Mouse (Mus musculus) liver (tissue): ENCODE measurements at regions not wholly inside any gene's neighbourhood (a gene's known extent, or its start where the extent isn't known, plus 50 kb on each side); places are given as distances from the start of the nearest gene placed in this dataset.
A peak's percentile ranks its signal among the peaks of the same experiment; 100 is the strongest.

ENCODE experiments used
- DNase-seq: peaks from one replicate; pipeline ENCODE4 v3.0.0-alpha.2; 2020; ENCODE audit warnings: mixed read lengths

DNA sequence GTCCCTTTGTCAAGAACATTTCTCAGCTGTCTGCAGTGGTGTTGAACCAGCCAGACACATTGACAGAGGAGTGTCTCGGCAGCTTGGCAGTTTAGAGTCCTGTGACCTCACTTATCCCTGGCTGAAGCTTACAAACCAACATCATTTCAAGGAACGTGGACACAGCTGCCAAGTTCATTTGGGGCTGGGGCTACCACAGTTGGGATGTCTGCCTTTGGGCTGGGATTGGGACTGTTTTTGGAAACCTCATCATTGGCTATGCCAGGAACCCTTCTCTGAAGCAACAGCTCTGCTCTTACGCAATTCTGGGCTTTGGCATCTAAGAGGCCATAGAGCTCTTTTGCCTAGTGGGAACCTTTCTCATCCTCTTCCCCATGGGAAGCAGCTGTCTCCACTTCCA is 200.4 kb downstream of the Gm15262 start:
- DNase-seq = no peak

DNA sequence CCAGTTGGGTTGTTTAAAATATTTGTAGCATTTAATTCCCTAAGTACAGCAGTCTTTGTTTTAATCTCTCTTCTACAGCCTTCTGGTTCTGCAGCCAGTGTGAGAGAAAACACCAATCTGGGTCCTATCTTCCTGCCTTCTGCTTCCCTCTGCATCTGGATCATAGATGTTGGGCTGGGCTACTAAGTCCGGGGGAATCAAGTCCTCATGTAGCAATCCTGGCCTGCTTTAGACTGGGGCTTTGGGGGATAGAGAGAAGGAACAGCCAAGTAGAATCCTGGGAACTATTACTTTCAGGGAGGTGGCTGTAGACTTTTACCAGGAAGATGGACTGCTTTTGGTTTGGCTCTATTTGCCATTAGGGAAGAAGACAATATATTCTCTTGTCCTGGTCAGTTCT is 205.5 kb upstream of the Rai2 start:
- DNase-seq = no peak

DNA sequence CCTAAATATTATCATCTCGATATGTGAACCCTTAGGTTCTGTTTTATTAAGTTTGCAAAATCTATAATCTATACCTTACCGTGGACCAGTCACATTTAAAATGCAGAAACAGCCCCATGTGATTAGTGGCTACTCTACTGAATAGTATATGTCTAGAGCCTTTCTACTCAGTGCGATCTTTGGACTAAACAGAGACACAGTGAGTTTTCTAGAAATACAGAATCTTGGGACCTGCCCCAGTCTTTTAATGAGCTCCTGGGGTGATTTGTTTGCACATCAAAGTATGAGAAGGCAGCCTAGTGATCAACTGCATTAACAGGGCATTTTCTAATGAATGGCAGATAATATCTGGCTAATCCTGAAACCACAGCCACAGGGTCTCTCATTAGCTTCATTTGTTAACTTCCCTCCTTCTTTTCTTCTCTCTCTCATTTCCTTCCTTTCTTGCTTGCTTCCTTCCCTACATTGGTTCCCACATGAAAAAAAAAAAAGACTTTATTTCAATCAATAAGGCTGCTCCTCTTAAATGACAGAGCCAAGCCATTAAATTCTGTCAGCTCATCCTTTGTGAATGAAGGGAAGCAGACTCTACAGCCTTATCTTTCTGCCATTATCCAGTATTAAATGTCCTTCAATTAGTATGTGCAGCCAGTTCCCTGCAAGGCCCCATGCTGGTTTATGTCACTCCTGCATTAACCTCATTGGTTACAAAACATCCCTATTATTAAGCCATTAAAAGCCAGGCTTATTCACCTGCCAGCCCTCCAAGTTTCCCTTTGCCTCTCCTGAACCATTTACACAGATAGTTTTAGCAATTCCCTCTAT is 193.2 kb upstream of the Rai2 start:
- DNase-seq = no peak

DNA sequence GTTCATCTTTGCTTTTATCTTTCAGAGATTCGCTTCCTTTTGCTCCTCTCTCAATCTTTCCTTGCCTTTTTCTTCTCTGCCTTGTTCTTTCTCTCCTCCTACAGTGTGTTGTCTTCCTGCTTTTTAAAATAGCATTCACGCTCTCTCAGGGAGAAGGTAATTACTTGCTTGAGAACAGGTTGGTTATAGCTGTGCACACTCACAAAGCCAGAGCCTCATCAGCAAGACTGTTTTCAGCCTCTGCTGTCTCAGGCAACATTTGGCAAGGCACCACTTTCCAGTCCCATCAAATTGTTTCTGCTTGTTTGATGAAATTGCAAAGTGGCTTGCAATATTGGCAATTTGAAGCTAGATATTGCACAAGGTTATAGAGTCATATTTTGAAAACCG is 192.6 kb upstream of the Rai2 start:
- no peak for DNase-seq

DNA sequence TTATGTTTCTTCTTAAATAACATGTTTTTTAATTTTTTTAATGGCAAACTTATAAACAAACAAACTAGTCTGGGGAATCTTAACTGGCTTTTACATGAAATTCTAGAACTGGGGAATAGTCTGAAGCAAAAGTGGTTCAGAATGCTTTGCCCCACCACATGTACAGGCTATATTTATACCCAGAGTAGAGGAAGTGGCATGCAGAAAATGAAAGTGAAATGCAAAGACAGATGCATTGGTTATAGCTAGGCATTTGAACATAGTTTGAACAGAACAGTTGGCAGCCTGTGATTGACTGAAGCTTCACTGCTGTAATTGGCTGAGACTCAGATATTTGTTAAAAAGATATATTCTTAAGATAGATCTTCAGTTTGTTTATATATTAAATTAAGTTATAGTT is 179.6 kb upstream of the Rai2 start:
- no peak for DNase-seq

DNA sequence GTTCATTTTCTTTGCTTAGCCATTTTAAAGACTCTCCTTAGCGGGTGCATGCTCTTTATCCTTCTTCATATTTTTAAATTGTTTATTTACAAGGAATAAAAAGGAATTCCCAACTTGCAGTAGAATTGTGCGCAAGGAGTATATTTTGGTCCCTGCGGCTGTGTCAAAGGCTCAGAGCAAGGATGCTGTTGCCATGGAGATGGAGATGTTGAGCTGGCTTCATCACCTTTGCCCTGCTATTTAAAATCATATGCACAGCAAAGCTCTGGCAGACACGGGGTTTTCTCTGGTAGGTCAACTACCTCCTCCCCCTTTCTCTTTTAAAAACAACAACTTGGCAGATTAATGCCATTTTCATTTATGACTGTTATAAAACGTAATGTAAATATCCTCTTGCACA is 160.0 kb upstream of the Rai2 start:
- DNase-seq = no peak

DNA sequence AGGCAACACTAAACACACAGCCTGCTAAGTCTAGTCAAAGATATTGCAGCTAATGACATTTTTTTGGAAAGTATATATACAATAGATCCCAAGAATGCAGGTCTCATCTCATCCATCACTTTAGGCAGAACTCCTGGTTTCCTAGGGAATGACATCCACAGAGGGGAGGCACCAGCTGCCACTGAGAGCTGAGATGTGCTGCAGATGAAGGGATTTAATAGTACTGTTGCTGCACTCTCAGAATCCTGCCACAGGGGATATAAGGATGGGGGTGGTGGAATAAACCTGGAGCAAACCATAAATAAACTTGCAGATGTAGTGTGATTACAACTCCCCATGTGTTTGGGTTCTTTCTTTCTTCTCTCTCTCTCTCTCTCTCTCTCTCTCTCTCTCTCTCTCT is 158.4 kb upstream of the Rai2 start:
- DNase-seq = no peak

DNA sequence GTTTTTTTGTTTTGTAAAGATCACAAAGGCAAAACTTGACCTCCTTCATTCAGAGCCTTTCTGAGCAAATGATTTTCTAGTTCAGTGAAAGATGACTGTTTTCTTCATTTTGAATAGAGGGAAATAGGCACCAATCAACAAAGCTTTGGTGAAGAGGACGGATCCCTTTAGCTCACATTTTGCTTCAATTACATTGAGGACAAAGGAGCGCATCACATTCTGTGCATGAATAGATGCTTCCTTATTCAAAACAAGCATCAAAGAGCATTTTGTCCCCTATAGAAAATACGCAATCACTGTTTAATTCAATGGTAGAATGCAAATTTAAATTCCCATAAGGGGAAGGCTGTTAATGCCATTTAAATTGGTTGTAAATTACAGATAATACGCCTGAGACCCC is 150.4 kb upstream of the Rai2 start:
- DNase-seq = no peak

DNA sequence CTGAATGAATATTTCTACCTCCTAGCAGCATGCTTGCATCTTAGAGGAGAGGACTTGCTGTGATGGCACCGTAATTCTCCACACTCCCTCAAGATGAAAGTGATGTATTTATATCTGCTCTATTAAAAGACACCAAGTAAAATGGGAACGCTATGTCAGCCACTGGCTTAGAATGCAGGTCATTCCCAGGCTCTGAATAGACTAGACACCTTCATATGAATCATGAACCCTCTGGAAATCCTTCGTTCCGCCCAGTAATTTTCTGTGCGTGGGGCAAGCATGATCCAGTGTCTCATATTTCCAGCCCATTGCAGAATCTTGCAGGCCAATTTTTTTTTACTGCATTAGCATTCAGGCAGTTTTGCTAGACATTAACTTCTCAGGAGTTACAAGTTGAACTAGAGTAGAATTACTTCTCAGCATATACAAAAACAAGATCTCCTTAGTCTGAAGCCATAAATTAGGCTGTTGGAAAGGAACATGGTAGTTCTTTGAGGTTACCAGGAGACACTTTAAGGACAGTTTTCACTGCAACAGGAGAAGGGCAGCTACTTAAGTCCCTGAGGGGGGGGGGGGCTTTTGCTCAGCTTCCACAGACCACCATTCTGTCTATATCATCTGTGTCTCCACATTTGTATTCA is 134.7 kb upstream of the Rai2 start:
- DNase-seq = no peak

DNA sequence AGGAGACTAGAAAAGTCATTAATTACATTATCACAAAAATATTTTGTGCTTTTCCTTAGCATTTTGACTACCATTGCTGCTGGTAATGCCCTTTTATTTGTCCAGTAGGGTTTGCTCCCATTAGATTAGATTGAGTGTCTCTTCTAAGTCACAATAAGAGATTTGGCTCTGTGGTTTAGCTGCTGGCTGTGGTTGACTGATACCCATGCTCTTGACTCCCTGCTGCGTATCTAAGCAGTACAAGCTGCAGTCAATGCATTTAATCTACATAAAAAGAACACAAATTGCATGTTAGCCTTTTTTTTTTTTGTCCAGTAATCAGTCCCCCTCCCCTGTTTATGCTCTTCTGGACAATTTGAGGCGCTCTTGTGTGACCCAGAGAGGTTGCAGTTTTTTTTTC is 133.0 kb upstream of the Rai2 start:
- no peak for DNase-seq

DNA sequence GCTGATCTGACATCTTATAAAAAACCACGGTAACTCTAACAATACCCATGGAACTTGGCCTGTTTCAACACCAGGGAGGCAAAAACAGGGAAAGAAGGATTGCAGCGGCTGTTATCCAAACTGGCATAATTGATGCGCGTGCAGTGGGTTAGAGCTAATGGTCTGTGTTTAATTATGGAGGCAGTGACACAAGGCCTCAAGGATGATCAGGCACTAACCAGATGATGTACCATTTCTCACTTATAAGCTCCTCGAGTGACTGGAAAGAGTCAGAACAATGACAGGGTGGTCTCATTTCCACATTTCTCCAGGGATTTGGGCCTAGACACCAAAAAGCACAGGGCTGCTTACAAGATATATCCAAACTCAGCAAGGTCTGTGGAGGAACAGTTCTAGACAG is 83.0 kb upstream of the Rai2 start:
- no peak for DNase-seq

DNA sequence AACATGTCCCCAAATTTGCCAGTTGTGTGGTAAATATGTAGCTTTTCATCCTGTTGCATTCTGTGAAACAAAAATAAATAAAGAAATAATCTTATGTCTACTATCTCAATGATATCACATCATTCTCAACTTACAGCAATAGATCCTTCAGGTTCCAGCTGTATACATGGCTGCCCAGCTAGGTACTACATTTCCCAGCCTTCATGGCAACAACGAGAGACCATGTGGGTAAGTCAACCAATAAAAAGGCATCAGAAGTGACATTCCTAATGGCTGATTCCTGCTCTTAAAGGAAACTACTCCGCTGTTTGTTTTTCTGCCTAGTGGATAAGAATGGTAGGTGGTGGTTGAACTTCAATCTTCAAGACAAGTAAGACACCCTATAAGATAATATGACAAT is 82.5 kb upstream of the Rai2 start:
- no peak for DNase-seq

DNA sequence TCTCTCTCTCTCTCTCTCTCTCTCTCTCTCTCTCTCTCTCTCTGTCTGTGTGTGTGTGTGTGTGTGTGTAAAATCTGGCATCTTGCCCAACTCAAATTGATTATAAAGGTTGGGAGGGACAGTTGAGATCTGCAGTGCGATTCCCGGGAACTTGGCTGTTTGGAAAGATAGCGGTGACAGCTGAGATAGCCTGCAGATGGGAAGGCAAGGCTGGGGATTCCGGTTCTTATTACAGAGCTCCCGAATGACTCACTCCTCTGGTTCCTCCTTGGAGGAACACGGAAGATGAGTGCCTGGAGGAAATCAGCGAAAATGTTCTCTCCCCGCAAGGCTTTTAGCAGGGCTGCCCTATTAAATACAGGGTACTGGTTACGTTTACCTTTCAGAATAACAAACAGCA is 81.2 kb upstream of the Rai2 start:
- peak; percentile 2 for DNase-seq

DNA sequence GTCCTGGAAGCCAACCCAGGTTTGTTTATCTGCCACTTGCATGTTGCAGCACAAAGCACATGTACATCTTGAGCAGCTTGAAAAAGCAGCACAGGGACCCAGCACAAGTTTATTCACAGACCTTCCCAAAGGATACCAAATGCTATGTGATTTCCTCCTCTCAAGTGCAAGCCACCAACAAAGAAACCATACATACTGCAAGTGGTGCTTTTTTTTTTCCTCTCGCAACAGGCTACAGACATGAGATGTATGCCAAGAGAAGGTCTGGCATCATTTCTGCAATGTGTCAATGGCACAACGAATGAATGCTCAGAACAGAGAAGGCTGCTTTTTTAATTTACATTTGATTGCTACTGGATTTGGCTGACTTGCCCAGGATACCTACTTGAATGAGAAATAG is 63.8 kb upstream of the Rai2 start:
- DNase-seq = no peak

DNA sequence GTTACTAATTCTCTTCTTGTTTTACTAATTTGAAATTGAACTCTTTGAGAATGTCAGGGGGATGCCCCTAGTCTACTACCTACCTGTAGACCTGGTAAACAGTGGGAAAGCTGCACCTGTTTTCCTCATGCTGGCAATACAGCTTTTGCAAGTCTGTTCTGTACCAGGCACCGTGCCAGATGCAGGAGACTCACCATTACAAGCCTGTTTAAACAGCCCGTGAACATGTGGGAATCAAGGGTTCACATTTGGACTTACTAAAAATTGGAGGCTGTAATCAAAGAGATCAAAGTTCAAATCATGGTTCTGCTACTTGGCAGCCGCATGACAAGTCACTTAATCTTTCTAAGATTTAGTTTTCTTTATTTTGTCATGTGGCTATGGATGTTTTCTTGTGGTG is 56.8 kb upstream of the Rai2 start:
- no peak for DNase-seq

DNA sequence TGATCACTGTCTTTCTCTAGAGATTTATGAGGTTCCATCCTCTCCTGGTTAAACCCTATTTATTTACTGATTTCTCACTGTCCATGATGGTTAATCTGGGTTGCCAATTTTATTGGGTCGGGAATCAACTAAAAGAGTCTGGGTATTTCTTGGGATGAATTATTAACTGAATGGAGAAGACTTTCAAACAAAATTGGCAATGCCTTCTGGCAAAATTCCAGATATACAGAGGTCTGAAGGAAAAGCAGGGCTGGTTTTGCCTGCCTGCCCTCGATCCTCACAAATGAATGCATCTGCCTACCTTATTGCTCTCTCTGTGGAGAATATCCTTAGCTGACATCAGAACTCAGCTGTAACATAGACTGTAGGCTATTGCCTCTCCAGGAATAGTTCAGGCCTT is 54.9 kb upstream of the Rai2 start:
- no peak for DNase-seq
